Mouse (Mus musculus) G1E (cell line): ENCODE measurements around the gene Lrtm1. TPM values are rescaled to one million over a fixed set of nuclear protein-coding genes. Genes with fewer than 3 reads are reported as not detected.

Experiments used
- ATAC-seq: 2 replicates; pipeline ENCODE4 v1.8.0; 2016; ENCODE audit warnings: mild to moderate bottlenecking; ENCODE audit not compliant: insufficient number of reproducible peaks, poor library complexity, low FRiP score, severe bottlenecking; ENCODE audit errors: extremely low read depth
- DNase-seq: peaks from one replicate; pipeline ENCODE4 v3.0.0; 2012; ENCODE audit warnings: low spot score
- H3K27me3 ChIP-seq: 2 replicates; pipeline ENCODE4 v1.6.1; 2012; ENCODE audit warnings: mild to moderate bottlenecking, low read length, inconsistent platforms; ENCODE audit not compliant: insufficient read depth
- H3K36me3 ChIP-seq: replicated peaks from 2 replicates; pipeline ENCODE3; 2012; ENCODE audit warnings: mild to moderate bottlenecking, inconsistent platforms
- H3K4me1 ChIP-seq: 2 replicates; pipeline ENCODE4 v1.6.1; 2012; ENCODE audit warnings: low read depth, low read length, inconsistent platforms, mixed read lengths; ENCODE audit not compliant: insufficient read depth
- H3K4me3 ChIP-seq: 2 replicates; pipeline ENCODE4 v1.5.1; 2012; ENCODE audit warnings: low read depth, mild to moderate bottlenecking, inconsistent platforms, low read length, moderate library complexity, mixed read lengths
- H3K9me3 ChIP-seq: replicated peaks from 2 replicates; pipeline ENCODE4 v1.6.1; 2012; ENCODE audit warnings: inconsistent platforms
- CTCF ChIP-seq: IDR thresholded peaks from 2 replicates; pipeline ENCODE4 v1.5.1; 2012; ENCODE audit warnings: low read depth, low read length, inconsistent platforms, mixed read lengths
- GATA1 ChIP-seq: IDR thresholded peaks from 2 replicates; pipeline ENCODE4 v1.6.1; 2012; ENCODE audit warnings: borderline replicate concordance, low read length, inconsistent platforms, mixed read lengths
- GATA2 ChIP-seq: IDR thresholded peaks from 2 replicates; pipeline ENCODE4 v1.6.1; 2012; ENCODE audit warnings: low read depth, low read length, inconsistent platforms, borderline replicate concordance
- POLR2AphosphoS5 ChIP-seq: IDR thresholded peaks from 2 replicates; pipeline ENCODE4 v1.6.1; 2012; ENCODE audit warnings: low read depth, low read length, inconsistent platforms; ENCODE audit not compliant: insufficient replicate concordance
- TAL1 ChIP-seq: conservative IDR thresholded peaks from 2 replicates; pipeline ENCODE4 v1.6.1; 2012; ENCODE audit warnings: low read depth, low read length, inconsistent platforms, mixed read lengths
- polyA plus RNA-seq: library from polyadenylated mRNA; stranded (reverse); fragments of >175 nt; gene quantifications from 2 replicates; pipeline ENCODE4 v1.2.3, GENCODE M21; 2012
- total RNA-seq, 2 experiments: library from RNA; stranded (forward) in 1 of 2; stranded (reverse) in 1 of 2; fragments of 200-1000 nt in 1 of 2; fragments of >200 nt in 1 of 2; fragmentation: Nextera tagmentation in 1 of 2; gene quantifications; 2 replicates each; pipeline ENCODE4 v1.2.3; 2014 to 2017

The Lrtm1 gene
- total and polyA plus RNA-seq, 3 experiments = 0.16 TPM; not detected in 2

DNA sequence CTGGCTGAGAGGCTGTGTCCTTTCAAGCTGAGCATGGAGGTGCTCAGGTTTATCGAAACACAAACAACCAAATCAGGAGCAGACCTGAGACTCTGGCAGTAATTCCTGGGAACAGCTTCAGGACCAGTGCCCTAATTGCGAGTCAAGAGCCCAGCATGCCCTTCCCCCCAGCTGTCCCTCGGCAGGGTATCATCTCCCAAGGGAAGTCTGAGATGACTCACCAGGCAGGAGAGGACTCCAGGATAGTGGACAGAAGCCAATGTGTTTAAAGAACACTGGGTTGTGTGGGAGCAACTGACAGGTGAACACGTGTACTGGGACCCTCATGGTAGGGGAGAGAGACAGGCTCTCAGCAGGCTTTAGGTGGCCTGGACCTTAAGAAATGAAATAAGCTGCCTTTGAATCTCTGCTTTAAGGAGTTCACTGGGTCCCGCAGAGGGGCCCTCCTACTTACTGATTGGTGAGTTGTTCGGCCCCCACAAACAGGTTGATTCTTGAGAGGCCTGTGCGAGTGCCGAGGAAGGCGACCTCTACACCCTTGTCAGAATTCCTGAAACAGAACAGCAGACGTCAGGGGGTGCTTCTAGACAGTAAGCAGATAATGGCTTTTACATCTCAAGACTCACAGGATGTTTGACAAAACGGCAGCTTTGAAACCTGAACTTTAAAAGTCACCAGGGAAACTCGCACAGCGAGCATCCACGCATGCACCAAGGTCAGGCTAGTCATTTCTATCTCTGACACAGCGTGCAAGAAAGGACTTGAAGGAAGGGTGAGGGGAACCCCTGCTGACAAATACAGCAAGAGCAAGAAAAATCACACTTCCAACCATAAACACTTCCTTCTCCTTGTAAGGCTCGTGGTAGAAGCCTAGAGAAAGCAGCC lies 34.2 kb downstream of the Lrtm1 start:
- no peak for ATAC-seq
- Histone ChIP-seq H3K36me3 (no peaks in the 10 kb centered on the region), H3K27me3 (no peaks in the 10 kb centered on the region), H3K4me3 (no peak overlapping the region), H3K9me3 (peaks cover 9% of the 10 kb centered on the region), H3K4me1 (no peaks in the 10 kb centered on the region)
- DNase-seq = no peak
- TF ChIP-seq CTCF (no peak), TAL1 (no peak), GATA2 (no peak)

DNA sequence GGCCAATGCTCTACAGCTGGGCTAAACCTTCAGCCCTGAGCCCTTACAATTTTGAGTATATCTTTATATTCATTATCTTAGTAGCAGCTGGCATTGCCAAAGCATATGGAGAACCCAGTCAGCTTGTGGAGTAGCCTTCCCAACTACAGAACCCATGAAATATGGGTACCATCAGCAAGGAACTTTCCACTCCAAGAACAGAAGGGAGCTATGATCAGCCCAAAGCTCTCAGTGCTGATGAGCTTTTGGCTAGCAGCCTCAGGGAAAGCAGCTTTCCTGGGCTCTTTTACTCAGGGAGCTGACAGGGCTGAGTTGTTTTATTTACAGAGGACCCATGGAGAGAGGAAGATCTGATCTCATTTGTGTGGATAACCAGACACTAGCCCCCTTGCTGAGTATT lies 42.7 kb downstream of the Lrtm1 start:
- Histone ChIP-seq H3K36me3 (no peaks in the 10 kb centered on the region), H3K27me3 (no peaks in the 10 kb centered on the region), H3K9me3 (peaks cover 10% of the 10 kb centered on the region), H3K4me1 (no peaks in the 10 kb centered on the region), H3K4me3 (no peak overlapping the region)
- TF ChIP-seq GATA2 (no peak), GATA1 (no peak), TAL1 (no peak), CTCF (no peak), POLR2AphosphoS5 (no peak)
- ATAC-seq (no peak), DNase-seq (no peak)

DNA sequence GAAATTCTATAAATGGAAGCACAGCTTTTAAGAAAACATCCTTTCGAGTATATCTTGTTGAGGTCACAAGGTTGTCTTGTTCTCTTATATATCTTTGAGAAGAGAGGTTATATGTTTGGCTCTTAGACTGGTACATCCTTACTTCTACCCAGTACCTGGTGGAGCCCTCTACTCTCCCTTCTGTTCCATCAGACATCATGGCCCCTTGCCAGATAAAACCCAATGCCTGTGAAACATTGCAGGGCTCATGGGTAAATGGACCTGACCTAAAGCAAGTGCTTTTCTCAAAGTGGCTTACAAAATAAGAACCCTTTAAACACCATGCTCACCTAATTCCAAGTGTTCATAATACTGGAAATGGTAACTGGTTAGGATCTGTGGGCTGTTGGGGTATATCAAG lies 43.5 kb downstream of the Lrtm1 start:
- ATAC-seq (no peak), DNase-seq (no peak)
- Histone ChIP-seq H3K36me3 (no peaks in the 10 kb centered on the region), H3K4me1 (no peaks in the 10 kb centered on the region), H3K9me3 (peaks cover 15% of the 10 kb centered on the region), H3K4me3 (no peak overlapping the region), H3K27me3 (no peaks in the 10 kb centered on the region)
- TF ChIP-seq CTCF = no peak
- TF ChIP-seq TAL1 = no peak
- TF ChIP-seq POLR2AphosphoS5 = no peak
- no peak for TF ChIP-seq GATA1
- TF ChIP-seq GATA2 = no peak

DNA sequence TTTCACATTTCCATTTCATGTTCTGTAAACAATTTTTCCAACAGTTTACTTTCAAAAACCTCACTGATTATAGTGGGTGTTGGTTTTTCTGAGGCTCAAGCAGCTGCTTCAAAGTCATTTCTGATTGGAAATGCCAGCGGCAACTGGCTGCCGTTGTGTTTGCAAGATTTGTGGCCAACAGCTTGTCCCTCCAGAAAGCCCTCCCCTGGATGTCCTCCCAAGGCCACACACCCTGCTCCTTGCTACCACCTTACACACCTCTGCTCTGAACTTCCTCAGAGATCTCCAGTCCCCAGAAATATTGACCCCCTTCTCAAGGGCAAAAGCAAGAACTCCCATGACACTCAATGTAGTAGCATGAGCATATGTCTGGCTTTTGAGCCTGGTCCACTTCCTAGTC lies 44.7 kb downstream of the Lrtm1 start:
- ATAC-seq = no peak
- Histone ChIP-seq H3K36me3 (no peaks in the 10 kb centered on the region), H3K27me3 (no peaks in the 10 kb centered on the region), H3K4me1 (no peaks in the 10 kb centered on the region), H3K9me3 (peaks cover 17% of the 10 kb centered on the region), H3K4me3 (no peak overlapping the region)
- no peak for DNase-seq
- no peak for TF ChIP-seq GATA1
- no peak for TF ChIP-seq TAL1
- TF ChIP-seq GATA2 = no peak
- no peak for TF ChIP-seq POLR2AphosphoS5
- TF ChIP-seq CTCF = no peak

DNA sequence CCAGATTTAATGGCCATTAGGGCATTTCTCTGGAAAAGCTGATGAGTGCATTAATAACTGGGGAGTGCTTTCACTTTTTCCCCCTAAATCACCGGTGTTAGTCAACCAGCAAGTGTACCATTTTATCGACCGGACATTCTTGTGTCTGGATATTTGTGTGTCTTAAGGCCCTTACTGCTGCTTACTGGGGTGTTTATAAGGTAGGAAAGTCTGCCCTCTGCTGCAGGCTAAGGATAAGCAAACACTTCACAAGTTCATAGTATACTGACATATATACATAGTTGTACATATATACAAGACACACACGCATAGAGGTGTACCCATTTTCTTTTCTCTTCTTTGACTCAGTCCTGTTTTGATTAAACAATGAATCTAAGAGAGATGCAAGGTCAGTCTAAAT lies 55.7 kb downstream of the Lrtm1 start:
- H3K9me3 ChIP-seq = peaks cover 27% of the 10 kb centered on the region
- H3K36me3 ChIP-seq = no peaks in the 10 kb centered on the region
- TF ChIP-seq GATA1 (no peak), POLR2AphosphoS5 (no peak), GATA2 (no peak), TAL1 (no peak), CTCF (no peak)
- H3K4me1 ChIP-seq = no peaks in the 10 kb centered on the region
- DNase-seq (no peak), ATAC-seq (no peak)
- no peaks in the 10 kb centered on the region for H3K27me3 ChIP-seq
- no peak overlapping the region for H3K4me3 ChIP-seq

DNA sequence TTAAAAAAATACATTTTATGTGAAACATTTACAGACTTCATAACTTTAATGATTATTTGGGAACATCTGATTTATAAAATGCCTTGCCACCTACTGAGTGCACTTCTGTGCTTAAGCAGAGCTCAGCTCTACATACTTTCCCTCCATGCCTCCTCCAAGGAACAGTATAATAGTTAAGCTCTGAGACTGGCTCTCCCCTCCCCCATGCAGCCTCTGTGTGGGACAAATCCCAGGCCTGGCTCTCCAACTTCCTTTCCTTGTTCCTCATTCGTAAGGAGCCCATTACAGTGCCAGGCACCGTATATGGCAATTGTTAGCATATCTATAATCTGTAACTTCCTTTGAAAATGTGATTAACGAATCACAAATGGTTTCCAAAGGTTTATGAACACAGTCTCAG lies 59.4 kb downstream of the Lrtm1 start:
- H3K4me3 ChIP-seq = no peak overlapping the region
- H3K27me3 ChIP-seq = no peaks in the 10 kb centered on the region
- TF ChIP-seq GATA2 (no peak), CTCF (no peak), GATA1 (no peak), POLR2AphosphoS5 (no peak), TAL1 (no peak)
- ATAC-seq (no peak), DNase-seq (no peak)
- no peaks in the 10 kb centered on the region for H3K36me3 ChIP-seq
- peaks cover 28% of the 10 kb centered on the region for H3K9me3 ChIP-seq
- no peaks in the 10 kb centered on the region for H3K4me1 ChIP-seq

DNA sequence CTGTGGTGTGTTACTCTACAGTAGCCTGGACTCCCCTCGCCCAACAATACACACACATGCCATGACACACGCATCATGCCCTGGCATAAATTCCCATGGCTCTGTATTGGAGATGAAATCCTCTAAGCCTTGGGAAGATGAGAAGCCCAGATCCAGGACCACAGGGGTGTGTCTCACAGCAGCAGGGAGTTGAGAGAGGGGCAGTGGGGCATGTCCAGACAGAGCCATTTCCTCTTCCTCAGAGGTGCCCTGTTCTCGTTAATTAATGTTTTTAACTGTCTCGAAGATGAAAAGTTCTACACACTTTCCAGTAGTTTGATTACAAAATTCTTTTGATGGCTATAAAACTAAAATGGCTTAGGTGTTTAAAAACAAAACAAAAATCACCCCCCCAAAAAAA lies 62.2 kb downstream of the Lrtm1 start:
- ATAC-seq (no peak), DNase-seq (no peak)
- Histone ChIP-seq H3K4me3 (no peak overlapping the region), H3K27me3 (no peaks in the 10 kb centered on the region), H3K4me1 (no peaks in the 10 kb centered on the region), H3K9me3 (peaks cover 24% of the 10 kb centered on the region), H3K36me3 (no peaks in the 10 kb centered on the region)
- TF ChIP-seq CTCF (no peak), TAL1 (no peak), GATA2 (no peak)
